Mouse (Mus musculus): ENCODE measurements around the gene Stambpl1. TPM values are rescaled to one million over a fixed set of nuclear protein-coding genes. Genes with fewer than 3 reads are reported as not detected.
A peak's percentile ranks its signal among the peaks of the same experiment; 100 is the strongest.

Stambpl1 gene
- 7.7 and 7.9 TPM in 2 replicates for polyA plus RNA-seq (2016; fragmentation: Nextera tagmentation; extraction: Ambion mirVana)

GRCm38 (mm10) chr19:34192008-34192963 lies at the start of gene Stambpl1:
Stambpl1 (plus strand) TSS chr19:34192229.
- WGBS = under 1% methylated on average over 62 of the region's 62 CpGs
- H3K36me3 ChIP-seq (replicated peaks) = no peaks in the 10 kb centered on the region
- peak within 1 kb of the TSS; percentile 83 for H3K4me3 ChIP-seq
- H3K27ac ChIP-seq (replicated peaks) = peak within 1 kb of the TSS; percentile 85
- H3K27me3 ChIP-seq (replicated peaks; ENCODE audit: low read depth, poor library complexity, severe bottlenecking) = peaks cover 30% of the 10 kb centered on the region
- peak; percentile 77 for DNase-seq (ENCODE audit: low spot score)
- no peaks in the 10 kb centered on the region for H3K9me3 ChIP-seq
- H3K4me1 ChIP-seq = peaks cover 41% of the 10 kb centered on the region

GRCm38 (mm10) chr19:34148421-34148820 lies 43.6 kb upstream of the Stambpl1 start:
- Histone ChIP-seq H3K4me3 (no peak overlapping the region), H3K36me3 (replicated peaks) (no peaks in the 10 kb centered on the region), H3K9me3 (no peaks in the 10 kb centered on the region), H3K4me1 (peaks cover 2% of the 10 kb centered on the region), H3K27me3 (replicated peaks; ENCODE audit: low read depth, poor library complexity, severe bottlenecking) (no peaks in the 10 kb centered on the region), H3K27ac (replicated peaks) (no peak overlapping the region)
- WGBS = 82% methylated on average over 4 of the region's 4 CpGs
- DNase-seq (ENCODE audit: low spot score) = no peak

GRCm38 (mm10) chr19:34151909-34152308 lies 40.1 kb upstream of the Stambpl1 start:
- Histone ChIP-seq H3K4me3 (no peak overlapping the region), H3K9me3 (no peaks in the 10 kb centered on the region), H3K27me3 (replicated peaks; ENCODE audit: low read depth, poor library complexity, severe bottlenecking) (no peaks in the 10 kb centered on the region), H3K27ac (replicated peaks) (no peak overlapping the region), H3K36me3 (replicated peaks) (no peaks in the 10 kb centered on the region), H3K4me1 (peaks cover 11% of the 10 kb centered on the region)
- 83% methylated on average over 1 of the region's 1 CpGs for WGBS
- no peak for DNase-seq (ENCODE audit: low spot score)

- Histone ChIP-seq H3K4me1 (peaks cover 11% of the 10 kb centered on the region), H3K27me3 (replicated peaks; ENCODE audit: low read depth, poor library complexity, severe bottlenecking) (no peaks in the 10 kb centered on the region), H3K27ac (replicated peaks) (no peak overlapping the region), H3K36me3 (replicated peaks) (no peaks in the 10 kb centered on the region), H3K4me3 (no peak overlapping the region), H3K9me3 (no peaks in the 10 kb centered on the region)
- no peak for DNase-seq (ENCODE audit: low spot score)
- 59% methylated on average over 6 of the region's 6 CpGs for whole genome bisulfite sequencing
These were observed 38.5 kb upstream of the Stambpl1 start for GRCm38 (mm10) chr19:34153263-34154144.

GRCm38 (mm10) chr19:34162693-34163092 lies 29.3 kb upstream of the Stambpl1 start:
- H3K27me3 ChIP-seq (replicated peaks; ENCODE audit: low read depth, poor library complexity, severe bottlenecking) = no peaks in the 10 kb centered on the region
- H3K36me3 ChIP-seq (replicated peaks) = no peaks in the 10 kb centered on the region
- DNase-seq (ENCODE audit: low spot score) = no peak
- peaks cover 4% of the 10 kb centered on the region for H3K4me1 ChIP-seq
- no peak overlapping the region for H3K4me3 ChIP-seq
- no peak overlapping the region for H3K27ac ChIP-seq (replicated peaks)
- H3K9me3 ChIP-seq = no peaks in the 10 kb centered on the region
- 86% methylated on average over 5 of the region's 5 CpGs for WGBS

- H3K36me3 ChIP-seq (replicated peaks) = no peaks in the 10 kb centered on the region
- DNase-seq (ENCODE audit: low spot score) = peak; percentile 23
- H3K27me3 ChIP-seq (replicated peaks; ENCODE audit: low read depth, poor library complexity, severe bottlenecking) = no peaks in the 10 kb centered on the region
- no peak within 1 kb of the TSS for H3K27ac ChIP-seq (replicated peaks)
- peaks cover 7% of the 10 kb centered on the region for H3K4me1 ChIP-seq
- WGBS = 69% methylated on average over 5 of the region's 5 CpGs
- H3K9me3 ChIP-seq = no peaks in the 10 kb centered on the region
- no peak within 1 kb of the TSS for H3K4me3 ChIP-seq
These were observed 26.1 kb upstream of the Stambpl1 start, which contains the start of gene Ankrd22 for GRCm38 (mm10) chr19:34165891-34166290. Ankrd22 (minus strand) TSS chr19:34166053.

- Histone ChIP-seq H3K27ac (replicated peaks) (no peak overlapping the region), H3K4me3 (no peak overlapping the region)
These were observed 25.6 kb upstream of the Stambpl1 start for GRCm38 (mm10) chr19:34166386-34166785.

GRCm38 (mm10) chr19:34167896-34168661 lies 23.9 kb upstream of the Stambpl1 start:
- H3K27me3 ChIP-seq (replicated peaks; ENCODE audit: low read depth, poor library complexity, severe bottlenecking) = no peaks in the 10 kb centered on the region
- no peak for DNase-seq (ENCODE audit: low spot score)
- no peak overlapping the region for H3K27ac ChIP-seq (replicated peaks)
- H3K4me1 ChIP-seq = peaks cover 3% of the 10 kb centered on the region
- H3K4me3 ChIP-seq = no peak overlapping the region
- WGBS = 57% methylated on average over 7 of the region's 7 CpGs
- no peaks in the 10 kb centered on the region for H3K36me3 ChIP-seq (replicated peaks)
- no peaks in the 10 kb centered on the region for H3K9me3 ChIP-seq

More at GRCm38 (mm10) chr19:34166386-34166785, 25.6 kb upstream of the Stambpl1 start:
- no peaks in the 10 kb centered on the region for H3K36me3 ChIP-seq (replicated peaks)
- H3K27me3 ChIP-seq (replicated peaks; ENCODE audit: low read depth, poor library complexity, severe bottlenecking) = no peaks in the 10 kb centered on the region
- 81% methylated on average over 4 of the region's 4 CpGs for WGBS
- H3K9me3 ChIP-seq = no peaks in the 10 kb centered on the region
- H3K4me1 ChIP-seq = peaks cover 6% of the 10 kb centered on the region
- DNase-seq (ENCODE audit: low spot score) = no peak

GRCm38 (mm10) chr19:34169121-34169520 lies 22.9 kb upstream of the Stambpl1 start:
- H3K9me3 ChIP-seq = no peaks in the 10 kb centered on the region
- H3K4me1 ChIP-seq = peaks cover 3% of the 10 kb centered on the region; the same call in 1 of the 2 replicates
- H3K4me3 ChIP-seq = no peak overlapping the region
- H3K27ac ChIP-seq (replicated peaks) = no peak overlapping the region
- DNase-seq (ENCODE audit: low spot score) = no peak
- H3K27me3 ChIP-seq (replicated peaks; ENCODE audit: low read depth, poor library complexity, severe bottlenecking) = no peaks in the 10 kb centered on the region
- no peaks in the 10 kb centered on the region for H3K36me3 ChIP-seq (replicated peaks)

GRCm38 (mm10) chr19:34171167-34171566 lies 20.9 kb upstream of the Stambpl1 start:
- Histone ChIP-seq H3K27ac (replicated peaks) (no peak overlapping the region), H3K4me1 (peaks cover 3% of the 10 kb centered on the region; the same call in 1 of the 2 replicates), H3K36me3 (replicated peaks) (no peaks in the 10 kb centered on the region), H3K4me3 (no peak overlapping the region), H3K9me3 (no peaks in the 10 kb centered on the region), H3K27me3 (replicated peaks; ENCODE audit: low read depth, poor library complexity, severe bottlenecking) (no peaks in the 10 kb centered on the region)
- DNase-seq (ENCODE audit: low spot score) = no peak
- 66% methylated on average over 3 of the region's 3 CpGs for WGBS

- 63% methylated on average over 3 of the region's 3 CpGs for WGBS
- Histone ChIP-seq H3K4me3 (no peak overlapping the region), H3K36me3 (replicated peaks) (no peaks in the 10 kb centered on the region), H3K4me1 (no peaks in the 10 kb centered on the region; the same call in 1 of the 2 replicates), H3K27me3 (replicated peaks; ENCODE audit: low read depth, poor library complexity, severe bottlenecking) (no peaks in the 10 kb centered on the region), H3K27ac (replicated peaks) (no peak overlapping the region), H3K9me3 (no peaks in the 10 kb centered on the region)
- DNase-seq (ENCODE audit: low spot score) = no peak
These were observed 18.0 kb upstream of the Stambpl1 start for GRCm38 (mm10) chr19:34174004-34174403.

- 90% methylated on average over 4 of the region's 4 CpGs for WGBS
- Histone ChIP-seq H3K36me3 (replicated peaks) (no peaks in the 10 kb centered on the region), H3K27me3 (replicated peaks; ENCODE audit: low read depth, poor library complexity, severe bottlenecking) (no peaks in the 10 kb centered on the region), H3K4me1 (no peaks in the 10 kb centered on the region; the same call in 1 of the 2 replicates), H3K4me3 (no peak overlapping the region), H3K9me3 (no peaks in the 10 kb centered on the region), H3K27ac (replicated peaks) (no peak overlapping the region)
- no peak for DNase-seq (ENCODE audit: low spot score)
These were observed 12.9 kb upstream of the Stambpl1 start for GRCm38 (mm10) chr19:34179136-34179535.

All from embryonic facial prominence, embryonic 10.5 days (tissue).